Mouse (Mus musculus): ENCODE measurements around the gene Eef1akmt2. TPM values are rescaled to one million over a fixed set of nuclear protein-coding genes. Genes with fewer than 3 reads are reported as not detected.

Gene Eef1akmt2
- polyA plus RNA-seq, 1 experiment from 2014 or later, result 92.9 TPM

Other genes starting within 250 kb of the Eef1akmt2 start
- 30.7 and 30.9 TPM in 2 replicates for gene Lhpp, start 242.0 kb downstream of the Eef1akmt2 start, polyA plus RNA-seq (2015; fragmentation: Nextera tagmentation; extraction: Ambion mirVana)
- gene Fam53b, start 38.8 kb downstream of the Eef1akmt2 start, polyA plus RNA-seq (2015; fragmentation: Nextera tagmentation; extraction: Ambion mirVana), result 16.9 and 19.3 TPM in 2 replicates
- gene Abraxas2, start 6.6 kb upstream of the Eef1akmt2 start, polyA plus RNA-seq (2015; fragmentation: Nextera tagmentation; extraction: Ambion mirVana), result 38.7 and 41.2 TPM in 2 replicates
- gene Zranb1, start 78.5 kb upstream of the Eef1akmt2 start, polyA plus RNA-seq (2015; fragmentation: Nextera tagmentation; extraction: Ambion mirVana), result 20.3 and 20.6 TPM in 2 replicates

Measured in hindbrain, embryonic 13.5 days (tissue).